Mouse (Mus musculus): ENCODE results near the gene Nhlh2. TPM values are rescaled to one million over a fixed set of nuclear protein-coding genes. Genes with fewer than 3 reads are reported as not detected.

Gene Nhlh2
- polyA plus RNA-seq, 1 experiment from 2014 or later, result 0.14 TPM

DNA sequence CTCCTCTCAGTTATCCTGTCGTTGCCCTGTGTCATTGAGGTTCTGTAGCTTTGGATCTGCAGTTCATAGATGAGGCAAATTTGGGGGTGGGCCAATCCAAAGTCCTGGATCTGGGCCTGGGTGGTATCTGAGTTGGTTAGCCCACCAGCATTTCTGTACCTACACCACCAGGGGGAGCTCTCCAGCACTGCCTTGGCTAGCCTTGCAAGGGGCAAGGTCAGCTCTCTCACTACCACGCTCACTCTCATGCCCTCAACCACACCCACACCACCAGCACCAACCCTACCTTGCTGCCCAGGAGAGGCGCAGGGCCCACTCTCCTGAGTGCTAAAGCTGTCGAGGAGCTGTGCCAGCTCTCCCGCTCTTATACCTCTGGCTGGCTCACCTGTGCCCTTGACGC, 18.0 kb downstream of the Nhlh2 start:
- no peaks in the 10 kb centered on the region for H3K9me3 ChIP-seq (replicated peaks)
- no peak overlapping the region for H3K4me2 ChIP-seq
- no peaks in the 10 kb centered on the region for H3K27me3 ChIP-seq (replicated peaks)
- no peak overlapping the region for H3K27ac ChIP-seq (ENCODE audit: poor library complexity, severe bottlenecking)
- no peak overlapping the region for H3K4me3 ChIP-seq
- no peak for ATAC-seq (ENCODE audit: insufficient number of reproducible peaks, low FRiP score)
- WGBS, result 55% methylated on average over 6 of the region's 6 CpGs
- H3K9ac ChIP-seq, result no peak overlapping the region
- no peaks in the 10 kb centered on the region for H3K36me3 ChIP-seq
- H3K4me1 ChIP-seq (replicated peaks), result peaks cover 15% of the 10 kb centered on the region

DNA sequence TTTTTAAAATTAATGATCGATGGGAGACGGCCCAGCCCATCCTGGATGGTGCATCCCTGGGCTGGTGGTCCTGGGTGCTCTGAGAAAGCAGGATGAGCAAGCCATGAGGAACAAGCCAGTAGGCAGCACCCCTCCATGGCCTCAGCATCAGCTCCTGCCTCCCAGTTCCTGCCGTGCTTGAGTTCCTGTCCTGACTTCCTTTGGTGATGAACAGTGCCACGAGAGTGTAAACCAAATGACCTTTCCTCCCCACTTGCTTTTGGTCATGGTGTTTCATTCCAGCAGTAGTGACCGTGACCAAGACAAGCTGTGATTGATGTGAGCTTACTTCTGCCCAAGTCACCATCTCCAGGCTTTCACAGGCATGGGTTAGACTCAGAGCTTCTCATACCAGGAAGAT, 27.9 kb downstream of the Nhlh2 start:
- Histone ChIP-seq H3K9me3 (replicated peaks) (peaks cover 5% of the 10 kb centered on the region; the same call in 1 of the 2 replicates), H3K4me1 (replicated peaks) (0 out of 2 replicates have a peak, but pooled peaks cover 3% of the 10 kb centered on the region), H3K9ac (no peak overlapping the region), H3K27ac (ENCODE audit: poor library complexity, severe bottlenecking) (no peak overlapping the region), H3K27me3 (replicated peaks) (0 out of 2 replicates have a peak, but pooled peaks cover under 1% of the 10 kb centered on the region), H3K36me3 (no peaks in the 10 kb centered on the region), H3K4me2 (no peak overlapping the region), H3K4me3 (no peak overlapping the region)
- no peak for ATAC-seq (ENCODE audit: insufficient number of reproducible peaks, low FRiP score)
- WGBS, result 90% methylated on average over 5 of the region's 5 CpGs

DNA sequence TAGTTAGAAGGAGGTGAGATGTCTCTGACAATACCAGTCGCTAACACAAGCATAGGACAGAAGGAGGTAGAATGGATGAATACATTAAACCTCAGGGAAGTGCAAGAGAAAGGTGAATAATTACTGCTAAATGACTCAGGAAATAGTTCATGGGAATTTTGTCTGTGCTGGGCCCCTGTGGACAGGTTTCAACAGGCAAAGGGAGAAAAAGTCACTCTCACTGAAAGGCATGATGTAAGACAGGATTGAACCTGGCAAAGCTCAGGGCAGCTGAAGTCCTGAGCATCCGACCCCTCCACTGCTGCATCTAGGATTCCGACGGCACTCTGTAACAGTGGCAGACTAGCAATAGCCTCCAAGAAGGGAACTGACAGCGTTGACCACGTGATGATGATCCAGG, 28.7 kb downstream of the Nhlh2 start:
- 0 out of 2 replicates have a peak, but pooled peaks cover 5% of the 10 kb centered on the region for H3K27me3 ChIP-seq (replicated peaks)
- H3K9ac ChIP-seq, result no peak overlapping the region
- H3K27ac ChIP-seq (ENCODE audit: poor library complexity, severe bottlenecking), result no peak overlapping the region
- H3K36me3 ChIP-seq, result no peaks in the 10 kb centered on the region
- 67% methylated on average over 6 of the region's 6 CpGs for WGBS
- 0 out of 2 replicates have a peak, but pooled peaks cover 3% of the 10 kb centered on the region for H3K4me1 ChIP-seq (replicated peaks)
- no peak overlapping the region for H3K4me3 ChIP-seq
- peaks cover 5% of the 10 kb centered on the region for H3K9me3 ChIP-seq (replicated peaks)
- ATAC-seq (ENCODE audit: insufficient number of reproducible peaks, low FRiP score), result no peak
- H3K4me2 ChIP-seq, result no peak overlapping the region

DNA sequence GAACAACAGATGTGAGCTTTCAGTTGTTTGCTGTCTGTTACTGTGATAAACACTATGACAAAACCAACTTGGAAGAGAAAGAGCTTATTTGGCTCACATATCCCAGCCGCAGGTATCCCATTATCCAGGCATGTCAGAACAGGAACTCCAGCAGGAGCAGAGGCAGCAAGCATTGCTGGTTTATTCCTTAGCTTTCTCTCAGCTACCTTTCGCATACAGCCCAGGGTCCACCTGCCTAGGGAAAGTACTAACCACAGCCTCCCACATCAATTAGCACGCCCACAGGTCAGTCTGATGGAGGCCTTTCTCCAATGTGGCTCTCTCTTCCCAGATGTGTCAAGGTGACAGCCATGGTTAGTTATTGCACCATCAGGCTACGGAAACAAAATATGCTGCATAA, 31.8 kb downstream of the Nhlh2 start:
- WGBS, result 88% methylated on average over 4 of the region's 4 CpGs
- H3K27me3 ChIP-seq (replicated peaks), result 0 out of 2 replicates have a peak, but pooled peaks cover 5% of the 10 kb centered on the region
- H3K4me2 ChIP-seq, result no peak overlapping the region
- H3K4me3 ChIP-seq, result no peak overlapping the region
- H3K9me3 ChIP-seq (replicated peaks), result peaks cover 5% of the 10 kb centered on the region
- no peak overlapping the region for H3K27ac ChIP-seq (ENCODE audit: poor library complexity, severe bottlenecking)
- H3K36me3 ChIP-seq, result no peaks in the 10 kb centered on the region
- no peak for ATAC-seq (ENCODE audit: insufficient number of reproducible peaks, low FRiP score)
- H3K9ac ChIP-seq, result no peak overlapping the region
- H3K4me1 ChIP-seq (replicated peaks), result no peaks in the 10 kb centered on the region

DNA sequence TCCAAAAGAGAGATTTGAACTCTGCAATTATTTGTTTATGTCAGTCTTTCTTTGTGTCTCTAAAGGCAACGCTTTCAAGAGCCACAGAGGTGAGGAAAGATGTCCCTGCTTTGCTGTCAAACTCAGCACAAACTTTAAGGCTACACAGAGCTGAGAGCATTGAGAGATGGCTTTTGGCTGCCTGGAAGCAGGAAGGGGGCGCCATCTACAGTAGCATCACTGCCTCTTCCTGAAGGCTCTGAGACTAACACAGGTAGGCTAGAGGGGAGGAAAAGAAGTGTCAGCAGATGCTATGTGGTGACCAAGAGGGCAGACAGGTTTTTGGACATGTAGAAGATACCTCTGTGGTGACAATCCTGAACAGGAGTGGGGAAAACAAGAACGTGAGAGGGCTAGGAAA, 35.2 kb downstream of the Nhlh2 start:
- WGBS, result 23% methylated on average over 3 of the region's 3 CpGs
- H3K27me3 ChIP-seq (replicated peaks), result 0 out of 2 replicates have a peak, but pooled peaks cover 5% of the 10 kb centered on the region
- H3K4me1 ChIP-seq (replicated peaks), result no peaks in the 10 kb centered on the region
- H3K27ac ChIP-seq (ENCODE audit: poor library complexity, severe bottlenecking), result no peak overlapping the region
- no peak overlapping the region for H3K9ac ChIP-seq
- H3K4me3 ChIP-seq, result no peak overlapping the region
- H3K4me2 ChIP-seq, result no peak overlapping the region
- H3K36me3 ChIP-seq, result no peaks in the 10 kb centered on the region
- no peak for ATAC-seq (ENCODE audit: insufficient number of reproducible peaks, low FRiP score)
- no peaks in the 10 kb centered on the region; the same call in 1 of the 2 replicates for H3K9me3 ChIP-seq (replicated peaks)

DNA sequence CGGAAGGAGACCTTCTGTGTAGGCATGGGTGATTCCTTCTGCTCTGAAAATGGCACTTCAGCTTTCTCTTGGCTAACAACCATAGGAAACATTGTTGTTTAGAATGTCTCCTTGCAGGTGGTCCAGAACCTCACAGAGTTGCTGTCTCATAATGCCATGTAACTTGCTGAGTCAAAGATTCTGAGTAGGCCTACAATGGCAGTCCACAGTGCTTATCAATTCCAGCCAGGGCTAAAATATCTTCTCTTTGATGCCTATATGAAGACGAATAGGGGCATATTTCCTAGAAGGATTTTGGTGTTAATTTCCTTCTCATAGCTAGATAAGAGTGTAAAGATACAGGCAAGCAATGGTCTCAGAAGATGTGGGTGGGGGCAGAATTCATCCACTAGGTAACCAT, 37.7 kb downstream of the Nhlh2 start:
- no peak overlapping the region for H3K4me2 ChIP-seq
- 68% methylated on average over 2 of the region's 2 CpGs for WGBS
- no peak for ATAC-seq (ENCODE audit: insufficient number of reproducible peaks, low FRiP score)
- H3K36me3 ChIP-seq, result no peaks in the 10 kb centered on the region
- H3K9ac ChIP-seq, result no peak overlapping the region
- H3K27me3 ChIP-seq (replicated peaks), result 0 out of 2 replicates have a peak, but pooled peaks cover 5% of the 10 kb centered on the region
- H3K4me1 ChIP-seq (replicated peaks), result no peaks in the 10 kb centered on the region
- H3K4me3 ChIP-seq, result no peak overlapping the region
- H3K27ac ChIP-seq (ENCODE audit: poor library complexity, severe bottlenecking), result no peak overlapping the region
- H3K9me3 ChIP-seq (replicated peaks), result no peaks in the 10 kb centered on the region; the same call in 1 of the 2 replicates

DNA sequence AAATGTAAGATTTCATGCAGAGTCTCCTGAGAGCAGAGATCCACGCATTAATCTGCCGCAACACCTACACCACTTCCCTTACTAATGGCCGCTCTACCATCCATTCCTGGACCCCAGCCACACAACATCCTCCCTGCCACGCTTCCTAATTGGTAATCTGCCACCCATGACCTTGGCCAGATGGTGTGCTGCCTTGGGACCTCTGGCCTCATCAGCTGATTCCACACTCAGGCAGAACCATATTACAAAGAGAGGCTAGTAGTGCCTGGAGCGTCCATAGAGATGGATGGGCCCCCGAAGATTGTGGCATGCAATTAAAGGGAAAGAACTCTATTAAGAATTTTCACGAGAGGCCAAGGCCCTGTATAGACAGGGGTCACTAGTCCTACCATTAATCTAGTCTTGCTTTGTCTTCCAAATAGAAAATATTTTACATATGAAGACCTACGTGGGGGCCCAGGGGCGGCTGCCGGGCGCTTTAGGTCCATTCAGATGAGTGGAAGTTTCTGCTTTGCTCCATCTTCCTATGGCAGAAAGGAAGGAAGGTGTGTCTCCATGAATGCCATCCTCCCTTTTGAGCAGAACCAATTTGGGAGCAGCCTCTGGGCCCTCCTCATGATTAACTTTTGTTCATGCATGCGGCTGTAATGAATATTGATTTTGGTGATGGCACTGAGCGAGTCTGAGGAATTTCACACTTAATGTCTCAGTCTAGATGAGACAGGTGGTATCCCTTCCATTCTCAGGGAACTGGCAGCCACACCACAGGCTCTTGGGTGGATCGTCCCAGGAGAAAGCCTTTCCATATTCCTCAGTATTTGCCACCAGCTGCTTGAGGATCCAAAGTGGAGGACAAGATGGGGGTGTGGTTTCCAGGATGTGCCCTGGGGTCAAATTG, 39.6 kb downstream of the Nhlh2 start:
- Histone ChIP-seq H3K27ac (ENCODE audit: poor library complexity, severe bottlenecking) (no peak overlapping the region), H3K4me2 (no peak overlapping the region), H3K4me1 (replicated peaks) (0 out of 2 replicates have a peak, but pooled peaks cover 5% of the 10 kb centered on the region), H3K27me3 (replicated peaks) (no peaks in the 10 kb centered on the region), H3K9me3 (replicated peaks) (no peaks in the 10 kb centered on the region), H3K4me3 (no peak overlapping the region), H3K36me3 (no peaks in the 10 kb centered on the region), H3K9ac (no peak overlapping the region)
- WGBS, result 87% methylated on average over 14 of the region's 14 CpGs
- ATAC-seq (ENCODE audit: insufficient number of reproducible peaks, low FRiP score), result no peak

DNA sequence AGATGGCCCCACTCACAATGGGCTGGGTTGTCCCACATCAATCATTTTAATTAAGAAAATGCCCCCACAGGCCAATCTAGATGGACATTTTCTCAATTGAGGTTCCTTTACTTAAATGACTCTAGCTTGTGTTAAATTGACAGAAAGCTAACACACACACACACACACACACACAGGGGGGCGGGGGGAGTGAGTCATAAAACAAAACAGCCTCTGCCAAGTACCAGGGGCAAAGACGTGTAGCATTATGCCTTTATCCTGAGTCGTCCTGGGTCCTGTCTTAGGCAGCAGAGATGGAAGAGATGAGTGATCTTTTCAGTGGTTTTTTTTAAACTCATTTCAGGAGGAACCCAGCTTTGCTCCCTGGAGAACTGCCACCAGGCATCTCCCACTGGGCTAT, 42.2 kb downstream of the Nhlh2 start:
- ATAC-seq (ENCODE audit: insufficient number of reproducible peaks, low FRiP score), result no peak

DNA sequence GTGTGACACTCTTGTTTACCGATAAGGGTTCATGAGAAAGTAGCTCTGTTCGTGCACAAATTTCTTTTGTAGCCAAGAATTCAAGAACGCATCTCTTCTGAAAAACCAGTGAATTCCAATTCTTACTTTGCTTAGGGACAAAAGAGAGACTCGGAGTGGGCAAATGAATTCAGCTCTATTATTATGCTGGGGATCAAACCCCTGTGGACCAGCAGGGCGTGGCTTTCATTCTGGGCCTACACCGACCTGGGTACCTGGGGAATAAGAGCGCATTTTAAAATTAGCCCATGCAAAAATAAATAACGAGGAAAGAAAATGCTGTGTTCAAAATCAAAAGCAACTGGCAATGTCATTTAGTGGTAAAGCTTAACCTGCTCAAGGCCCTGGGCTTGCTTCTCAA, 43.4 kb downstream of the Nhlh2 start:
- ATAC-seq (ENCODE audit: insufficient number of reproducible peaks, low FRiP score), result no peak
- Histone ChIP-seq H3K27ac (ENCODE audit: poor library complexity, severe bottlenecking) (no peak overlapping the region), H3K9me3 (replicated peaks) (no peaks in the 10 kb centered on the region), H3K4me2 (no peak overlapping the region), H3K36me3 (no peaks in the 10 kb centered on the region), H3K4me1 (replicated peaks) (peaks cover 16% of the 10 kb centered on the region), H3K4me3 (no peak overlapping the region), H3K9ac (no peak overlapping the region), H3K27me3 (replicated peaks) (no peaks in the 10 kb centered on the region)
- 53% methylated on average over 8 of the region's 8 CpGs for WGBS

More for the DNA sequence above, 42.2 kb downstream of the Nhlh2 start:
- Histone ChIP-seq H3K4me3 (no peak overlapping the region), H3K4me1 (replicated peaks) (peaks cover 9% of the 10 kb centered on the region; the same call in 1 of the 2 replicates), H3K36me3 (no peaks in the 10 kb centered on the region), H3K9ac (no peak overlapping the region), H3K4me2 (no peak overlapping the region), H3K27me3 (replicated peaks) (no peaks in the 10 kb centered on the region), H3K27ac (ENCODE audit: poor library complexity, severe bottlenecking) (no peak overlapping the region), H3K9me3 (replicated peaks) (no peaks in the 10 kb centered on the region)
- WGBS, result 59% methylated on average over 3 of the region's 3 CpGs

GRCm38 (mm10) chr3:102055878-102056277, 46.0 kb downstream of the Nhlh2 start:
- Histone ChIP-seq H3K27ac (ENCODE audit: poor library complexity, severe bottlenecking) (no peak overlapping the region), H3K9me3 (replicated peaks) (no peaks in the 10 kb centered on the region), H3K36me3 (no peaks in the 10 kb centered on the region), H3K4me3 (no peak overlapping the region), H3K4me1 (replicated peaks) (peaks cover 29% of the 10 kb centered on the region), H3K9ac (no peak overlapping the region), H3K4me2 (no peak overlapping the region), H3K27me3 (replicated peaks) (no peaks in the 10 kb centered on the region)
- ATAC-seq (ENCODE audit: insufficient number of reproducible peaks, low FRiP score), result no peak
- 59% methylated on average over 4 of the region's 4 CpGs for WGBS

GRCm38 (mm10) chr3:102060065-102060464, 50.2 kb downstream of the Nhlh2 start:
- H3K27ac ChIP-seq (ENCODE audit: poor library complexity, severe bottlenecking), result no peak overlapping the region
- 65% methylated on average over 6 of the region's 6 CpGs for WGBS

More at GRCm38 (mm10) chr3:102060065-102060464, 50.2 kb downstream of the Nhlh2 start:
- H3K4me1 ChIP-seq (replicated peaks), result peaks cover 62% of the 10 kb centered on the region
- H3K36me3 ChIP-seq, result no peaks in the 10 kb centered on the region
- H3K9me3 ChIP-seq (replicated peaks), result no peaks in the 10 kb centered on the region
- H3K4me3 ChIP-seq, result no peak overlapping the region
- no peak for ATAC-seq (ENCODE audit: insufficient number of reproducible peaks, low FRiP score)
- H3K27me3 ChIP-seq (replicated peaks), result no peaks in the 10 kb centered on the region
- no peak overlapping the region for H3K4me2 ChIP-seq
- H3K9ac ChIP-seq, result no peak overlapping the region
